Mouse (Mus musculus) neural tube, embryonic 11.5 days (tissue): ENCODE measurements around the gene Ankrd23. TPM values are rescaled to one million over a fixed set of nuclear protein-coding genes. Genes with fewer than 3 reads are reported as not detected.
A peak's percentile ranks its signal among the peaks of the same experiment; 100 is the strongest.

Experiments
- ATAC-seq: fragments of 200-750 bp; cut with Nextera tagmentation; 2 replicates; pipeline ENCODE4 v1.8.0; 2017; ENCODE audit warnings: moderate number of reproducible peaks, mild to moderate bottlenecking, moderate TSS enrichment, moderate library complexity; ENCODE audit not compliant: insufficient read depth, low FRiP score, low TSS enrichment
- DNase-seq: peaks from one replicate; pipeline ENCODE4 v3.0.0-alpha.2; 2015; ENCODE audit warnings: low spot score
- H3K27ac ChIP-seq: fragments of 300-500 bp; sonication (generic); 2 replicates; pipeline ENCODE4 v1.5.1; 2014; ENCODE audit warnings: low read depth, mild to moderate bottlenecking, low read length
- H3K27me3 ChIP-seq: fragments of 300-500 bp; sonication (generic); 2 replicates; pipeline ENCODE4 v1.6.1; 2014; ENCODE audit warnings: mild to moderate bottlenecking, low read length, mixed read lengths; ENCODE audit not compliant: control insufficient read depth, insufficient read depth
- H3K36me3 ChIP-seq: fragments of 300-500 bp; sonication (generic); 2 replicates; pipeline ENCODE4 v1.6.1; 2014; ENCODE audit warnings: mild to moderate bottlenecking, low read length, moderate library complexity, mixed read lengths; ENCODE audit not compliant: control insufficient read depth, insufficient read depth
- H3K4me1 ChIP-seq: fragments of 300-500 bp; sonication (generic); 2 replicates; pipeline ENCODE4 v1.6.1; 2014; ENCODE audit warnings: low read length, mixed read lengths; ENCODE audit not compliant: control insufficient read depth, insufficient read depth
- H3K4me2 ChIP-seq: fragments of 300-500 bp; sonication (generic); 2 replicates; pipeline ENCODE4 v1.6.1; 2014; ENCODE audit warnings: low read depth, mild to moderate bottlenecking, moderate library complexity
- H3K4me3 ChIP-seq: fragments of 300-500 bp; sonication (generic); 2 replicates; pipeline ENCODE4 v1.5.1; 2014; ENCODE audit warnings: low read depth, low read length
- H3K9ac ChIP-seq: fragments of 300-500 bp; sonication (generic); 2 replicates; pipeline ENCODE4 v1.6.1; 2014; ENCODE audit warnings: mild to moderate bottlenecking, low read length
- H3K9me3 ChIP-seq: fragments of 300-500 bp; sonication (generic); 2 replicates; pipeline ENCODE4 v1.6.1; 2016; ENCODE audit warnings: low read length; ENCODE audit not compliant: control insufficient read depth
- WGBS: fragments of 180-500 bp; shearing (Covaris S2); extraction: QIAGEN DNeasy Blood & Tissue Kit; methylation state at CpG from one replicate; pipeline ENCODE4 v1.1.7; 2014; 5-methylcytosine and 5-hydroxymethylcytosine counted together
- polyA plus RNA-seq: library from polyadenylated mRNA; unstranded; fragments of >200 nt; fragmentation: Nextera tagmentation; extraction: Ambion mirVana; gene quantifications from 2 replicates; pipeline ENCODE4 v1.2.1, GENCODE M21; 2014

The Ankrd23 gene
- polyA plus RNA-seq, 1 experiment from 2014 or later: 7.2 TPM

GRCm38 (mm10) chr1:36524058-36524457 is 12.6 kb downstream of the Ankrd23 start:
- no peaks in the 10 kb centered on the region for H3K27me3 ChIP-seq
- no peaks in the 10 kb centered on the region for H3K4me1 ChIP-seq
- H3K9ac ChIP-seq: no peak overlapping the region
- H3K4me2 ChIP-seq: no peak overlapping the region
- peaks cover 12% of the 10 kb centered on the region for H3K36me3 ChIP-seq
- 94% methylated on average over 5 of the region's 5 CpGs for WGBS
- no peak overlapping the region for H3K4me3 ChIP-seq
- ATAC-seq: no peak
- no peak for DNase-seq
- no peak overlapping the region for H3K27ac ChIP-seq
- no peaks in the 10 kb centered on the region for H3K9me3 ChIP-seq

- no peak for ATAC-seq
- no peak for DNase-seq
- H3K27ac ChIP-seq: no peak overlapping the region
- H3K4me1 ChIP-seq: no peaks in the 10 kb centered on the region
- WGBS: 88% methylated on average over 9 of the region's 9 CpGs
- H3K9me3 ChIP-seq: no peaks in the 10 kb centered on the region
- H3K4me2 ChIP-seq: no peak overlapping the region
- peaks cover 12% of the 10 kb centered on the region for H3K36me3 ChIP-seq
- no peak overlapping the region for H3K9ac ChIP-seq
- no peaks in the 10 kb centered on the region for H3K27me3 ChIP-seq
- no peak overlapping the region for H3K4me3 ChIP-seq
Measured at GRCm38 (mm10) chr1:36523332-36524013, 13.2 kb downstream of the Ankrd23 start.

- Histone ChIP-seq H3K4me1 (no peaks in the 10 kb centered on the region), H3K27me3 (no peaks in the 10 kb centered on the region), H3K36me3 (peaks cover 12% of the 10 kb centered on the region), H3K4me3 (no peak overlapping the region), H3K4me2 (no peak overlapping the region), H3K9me3 (no peaks in the 10 kb centered on the region), H3K9ac (no peak overlapping the region), H3K27ac (no peak overlapping the region)
- ATAC-seq (no peak), DNase-seq (no peak)
- WGBS: 91% methylated on average over 7 of the region's 7 CpGs
Measured at GRCm38 (mm10) chr1:36522210-36522609, 14.5 kb downstream of the Ankrd23 start.

GRCm38 (mm10) chr1:36519626-36520025 is 17.1 kb downstream of the Ankrd23 start:
- Histone ChIP-seq H3K27me3 (no peaks in the 10 kb centered on the region), H3K27ac (no peak overlapping the region), H3K9me3 (no peaks in the 10 kb centered on the region), H3K4me2 (no peak overlapping the region), H3K4me3 (no peak overlapping the region), H3K36me3 (peaks cover 12% of the 10 kb centered on the region), H3K9ac (no peak overlapping the region), H3K4me1 (no peaks in the 10 kb centered on the region)
- 81% methylated on average over 11 of the region's 11 CpGs for WGBS
- ATAC-seq (no peak), DNase-seq (no peak)

- DNase-seq (no peak), ATAC-seq (no peak)
- Histone ChIP-seq H3K27me3 (no peaks in the 10 kb centered on the region), H3K9ac (no peak overlapping the region), H3K36me3 (peaks cover 12% of the 10 kb centered on the region), H3K9me3 (no peaks in the 10 kb centered on the region), H3K27ac (no peak overlapping the region), H3K4me1 (0 out of 2 replicates have a peak, but pooled peaks cover 4% of the 10 kb centered on the region), H3K4me3 (no peak overlapping the region), H3K4me2 (no peak overlapping the region)
- WGBS: 88% methylated on average over 3 of the region's 3 CpGs
Measured at GRCm38 (mm10) chr1:36518259-36518658, 18.4 kb downstream of the Ankrd23 start.

GRCm38 (mm10) chr1:36513718-36514117 is 23.0 kb downstream of the Ankrd23 start:
- Histone ChIP-seq H3K9ac (no peak overlapping the region), H3K27me3 (no peaks in the 10 kb centered on the region), H3K9me3 (no peaks in the 10 kb centered on the region), H3K4me2 (peak overlapping the region; percentile 87), H3K36me3 (no peaks in the 10 kb centered on the region), H3K4me3 (peak overlapping the region; percentile 95; the same call in 1 of the 2 replicates), H3K27ac (no peak overlapping the region), H3K4me1 (0 out of 2 replicates have a peak, but pooled peaks cover 6% of the 10 kb centered on the region)
- 38% methylated on average over 2 of the region's 2 CpGs for WGBS
- peak; percentile 37 for DNase-seq
- no peak for ATAC-seq

GRCm38 (mm10) chr1:36513310-36513709 is 23.4 kb downstream of the Ankrd23 start:
- DNase-seq (no peak), ATAC-seq (no peak)
- Histone ChIP-seq H3K4me3 (peak overlapping the region; percentile 95), H3K27ac (no peak overlapping the region), H3K27me3 (no peaks in the 10 kb centered on the region), H3K4me2 (peak overlapping the region; percentile 87), H3K4me1 (0 out of 2 replicates have a peak, but pooled peaks cover 6% of the 10 kb centered on the region), H3K36me3 (no peaks in the 10 kb centered on the region), H3K9me3 (no peaks in the 10 kb centered on the region), H3K9ac (no peak overlapping the region; the same call in 1 of the 2 replicates)
- 11% methylated on average over 1 of the region's 1 CpGs for WGBS

- no peak for DNase-seq
- ATAC-seq: no peak
- Histone ChIP-seq H3K9ac (peak overlapping the region; percentile 88), H3K4me3 (peak overlapping the region; percentile 95), H3K9me3 (no peaks in the 10 kb centered on the region), H3K27me3 (no peaks in the 10 kb centered on the region), H3K27ac (peak overlapping the region; percentile 96), H3K4me2 (peak overlapping the region; percentile 87), H3K4me1 (0 out of 2 replicates have a peak, but pooled peaks cover 6% of the 10 kb centered on the region), H3K36me3 (no peaks in the 10 kb centered on the region)
- WGBS: 2% methylated on average over 16 of the region's 16 CpGs
Measured at GRCm38 (mm10) chr1:36512966-36513280, 23.8 kb downstream of the Ankrd23 start.
